Mouse (Mus musculus) thymus, adult 2 months (tissue): ENCODE data around the gene Cdh4. TPM values are rescaled to one million over a fixed set of nuclear protein-coding genes. Genes with fewer than 3 reads are reported as not detected.

Source experiments
- DNase-seq: peaks from one replicate; pipeline ENCODE4 v3.0.0; 2021
- H3K27ac ChIP-seq: fragments of 200-500 bp; 2 replicates; pipeline ENCODE4 v1.5.1; 2012; ENCODE audit warnings: low read length, control low read depth; ENCODE audit not compliant: control insufficient read depth, insufficient read depth
- H3K27me3 ChIP-seq: fragments of 200-500 bp; 2 replicates; pipeline ENCODE4 v1.6.1; 2012; ENCODE audit warnings: mild to moderate bottlenecking, low read length, moderate library complexity, mixed read lengths; ENCODE audit not compliant: control insufficient read depth, insufficient read depth
- H3K36me3 ChIP-seq: fragments of 200-500 bp; 2 replicates; pipeline ENCODE4 v1.6.1; 2012; ENCODE audit warnings: mild to moderate bottlenecking, low read length, moderate library complexity; ENCODE audit not compliant: control insufficient read depth, insufficient read depth
- H3K4me1 ChIP-seq: fragments of 200-500 bp; replicated peaks from 2 replicates; pipeline ENCODE4 v1.6.1; 2012; ENCODE audit warnings: low read length; ENCODE audit not compliant: control insufficient read depth, insufficient read depth
- H3K4me3 ChIP-seq: fragments of 200-500 bp; 2 replicates; pipeline ENCODE4 v1.5.1; 2012; ENCODE audit warnings: mild to moderate bottlenecking, low read length, control low read depth, moderate library complexity; ENCODE audit not compliant: control insufficient read depth, insufficient read depth
- CTCF ChIP-seq: fragments of 200-500 bp; IDR thresholded peaks from 2 replicates; pipeline ENCODE4 v1.5.1; 2012; ENCODE audit warnings: mild to moderate bottlenecking, control low read depth, low read length, moderate library complexity, borderline replicate concordance; ENCODE audit not compliant: control insufficient read depth, poor library complexity, insufficient read depth; ENCODE audit errors: extremely low read depth
- POLR2A ChIP-seq: fragments of 200-500 bp; IDR thresholded peaks from 2 replicates; pipeline ENCODE4 v1.6.1; 2012; ENCODE audit warnings: mild to moderate bottlenecking, low read length, control low read depth, moderate library complexity; ENCODE audit not compliant: control insufficient read depth, poor library complexity, insufficient read depth; ENCODE audit errors: extremely low read depth
- WGBS: fragments of 180-500 bp; shearing (Covaris S2); methylation state at CpG from one replicate; pipeline ENCODE4 v1.1.7; 2018; 5-methylcytosine and 5-hydroxymethylcytosine counted together
- polyA plus RNA-seq: library from polyadenylated mRNA; depleted of rRNA; stranded (reverse); fragments of >200 nt; gene quantifications from 2 replicates; pipeline ENCODE4 v1.2.3, GENCODE M21; 2012

Cdh4 gene
- polyA plus RNA-seq, 1 experiment = 9.7 TPM

- 80% methylated on average over 5 of the region's 5 CpGs for WGBS
- Histone ChIP-seq H3K4me3 (no peak overlapping the region), H3K27me3 (no peaks in the 10 kb centered on the region), H3K4me1 (no peaks in the 10 kb centered on the region), H3K27ac (no peak overlapping the region), H3K36me3 (no peaks in the 10 kb centered on the region)
- TF ChIP-seq POLR2A = no peak
- TF ChIP-seq CTCF = no peak
- DNase-seq = no peak
These were observed 422.9 kb downstream of the Cdh4 start for GRCm38 (mm10) chr2:179865097-179865496.

- no peak for DNase-seq
- no peak overlapping the region for H3K27ac ChIP-seq
- no peaks in the 10 kb centered on the region for H3K27me3 ChIP-seq
- H3K4me1 ChIP-seq = no peaks in the 10 kb centered on the region
- TF ChIP-seq CTCF = no peak
- no peak for TF ChIP-seq POLR2A
- 72% methylated on average over 3 of the region's 3 CpGs for WGBS
- H3K4me3 ChIP-seq = no peak overlapping the region
- H3K36me3 ChIP-seq = no peaks in the 10 kb centered on the region
These were observed 425.4 kb downstream of the Cdh4 start for GRCm38 (mm10) chr2:179867669-179868068.

- no peak for TF ChIP-seq CTCF
- no peak for TF ChIP-seq POLR2A
- DNase-seq = no peak
- no peak overlapping the region for H3K4me3 ChIP-seq
- H3K4me1 ChIP-seq = no peaks in the 10 kb centered on the region
- no peaks in the 10 kb centered on the region for H3K36me3 ChIP-seq
- no peaks in the 10 kb centered on the region for H3K27me3 ChIP-seq
- 26% methylated on average over 2 of the region's 2 CpGs for WGBS
- H3K27ac ChIP-seq = no peak overlapping the region
These were observed 427.6 kb downstream of the Cdh4 start for GRCm38 (mm10) chr2:179869871-179870270.

DNA sequence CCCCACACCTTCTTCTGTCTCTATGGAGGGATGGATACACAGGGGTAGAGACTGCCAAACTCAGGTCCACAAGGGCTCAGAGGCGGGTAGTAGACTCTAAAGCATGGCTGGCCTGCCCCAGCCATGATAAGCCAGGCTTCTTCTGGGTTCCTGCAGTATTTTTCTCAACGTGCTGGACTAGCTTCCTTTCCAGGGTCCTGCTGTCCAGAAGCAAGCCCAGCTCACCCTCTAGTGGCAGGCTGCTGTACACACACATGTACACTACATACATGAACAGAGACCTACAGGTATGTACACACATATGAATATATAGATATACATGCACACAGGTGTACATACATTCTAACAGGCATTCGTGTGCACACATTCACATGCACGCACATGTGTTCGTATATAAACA, 430.5 kb downstream of the Cdh4 start:
- Histone ChIP-seq H3K4me1 (no peaks in the 10 kb centered on the region), H3K36me3 (no peaks in the 10 kb centered on the region)

DNA sequence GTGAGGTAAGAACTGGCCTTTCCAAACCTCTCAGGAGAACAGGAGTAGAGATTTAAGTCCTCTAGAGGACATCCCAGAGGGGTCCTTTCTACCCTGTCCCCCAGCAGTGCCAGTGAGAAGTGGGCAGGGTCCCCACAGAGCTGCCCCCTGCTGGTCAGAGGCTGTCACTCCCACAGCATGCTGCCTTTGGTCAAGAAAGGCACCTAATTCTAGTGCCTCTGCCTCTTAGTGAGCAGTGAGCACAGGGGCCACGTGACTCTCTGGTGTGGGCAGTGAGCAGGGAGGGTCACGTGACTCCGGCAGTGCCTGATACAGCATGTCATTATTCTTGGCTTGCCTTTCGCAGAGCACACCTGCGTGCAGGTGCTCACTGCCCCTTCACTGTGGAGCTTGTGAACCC, 431.1 kb downstream of the Cdh4 start:
- no peaks in the 10 kb centered on the region for H3K27me3 ChIP-seq
- no peaks in the 10 kb centered on the region for H3K36me3 ChIP-seq
- WGBS = 48% methylated on average over 5 of the region's 5 CpGs
- DNase-seq = peak; percentile 29
- no peak overlapping the region for H3K4me3 ChIP-seq
- H3K27ac ChIP-seq = no peak overlapping the region
- no peak for TF ChIP-seq POLR2A
- TF ChIP-seq CTCF = peak; percentile 69; the same call in 1 of the 2 replicates
- H3K4me1 ChIP-seq = no peaks in the 10 kb centered on the region

More for the DNA sequence above, 430.5 kb downstream of the Cdh4 start:
- no peaks in the 10 kb centered on the region for H3K27me3 ChIP-seq
- DNase-seq = no peak
- H3K4me3 ChIP-seq = no peak overlapping the region
- TF ChIP-seq CTCF (no peak), POLR2A (no peak)
- WGBS = 68% methylated on average over 5 of the region's 5 CpGs
- H3K27ac ChIP-seq = no peak overlapping the region

DNA sequence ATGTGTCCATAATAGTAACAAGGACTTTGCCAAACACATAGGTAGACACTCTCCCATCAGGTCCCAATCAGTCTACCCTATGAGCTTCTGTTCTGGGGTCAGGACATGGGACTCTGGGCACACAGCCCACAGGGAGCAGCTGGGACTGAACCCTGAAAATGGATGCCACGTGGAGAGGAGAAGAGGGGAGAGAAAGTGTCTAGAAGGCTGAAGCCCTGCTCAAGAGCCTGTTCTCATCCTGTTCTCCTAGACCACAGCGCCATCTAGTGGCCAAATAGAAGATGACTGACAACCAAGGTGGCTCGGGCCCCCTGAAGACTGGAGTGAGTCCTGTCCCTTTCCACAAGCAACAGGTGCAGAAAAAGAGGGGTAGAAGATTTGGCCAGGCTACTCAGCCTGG, 432.9 kb downstream of the Cdh4 start:
- Histone ChIP-seq H3K27me3 (no peaks in the 10 kb centered on the region), H3K36me3 (no peaks in the 10 kb centered on the region), H3K4me3 (no peak overlapping the region), H3K27ac (no peak overlapping the region), H3K4me1 (no peaks in the 10 kb centered on the region)
- peak; percentile 60; the same call in 1 of the 2 replicates for TF ChIP-seq CTCF
- no peak for TF ChIP-seq POLR2A
- peak; percentile 59 for DNase-seq
- 0% methylated on average over 3 of the region's 3 CpGs for WGBS

DNA sequence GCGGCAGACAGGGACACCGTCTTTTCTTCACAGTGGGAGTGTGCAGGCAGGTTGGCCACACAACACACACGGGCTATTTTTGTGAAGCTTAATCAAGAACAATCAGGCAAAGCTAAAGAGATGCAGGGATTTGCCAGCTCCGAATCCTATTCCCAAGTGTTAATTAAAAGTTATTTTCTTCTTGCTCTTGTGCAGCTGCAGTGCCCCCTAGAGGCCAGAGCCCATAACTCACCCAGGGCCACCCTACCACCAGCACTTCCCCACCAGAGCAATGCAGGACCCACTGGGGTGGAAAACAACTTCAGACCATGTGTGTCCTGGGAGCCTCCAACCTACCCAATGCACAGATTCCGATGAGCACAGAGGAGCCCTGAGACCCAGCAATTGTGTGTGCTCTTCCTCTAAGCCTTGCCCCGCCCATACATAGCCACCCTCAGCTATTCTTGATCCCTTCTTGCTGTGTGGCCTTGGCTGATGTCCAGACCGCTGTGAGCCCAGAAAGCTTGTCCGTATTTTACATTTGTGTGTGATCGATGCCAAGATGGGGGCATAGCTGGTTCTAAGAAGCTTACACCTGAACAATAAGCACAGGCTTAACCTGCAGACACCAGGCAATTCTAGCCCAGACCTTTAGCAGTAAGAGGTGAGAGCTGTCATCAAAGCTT, 435.5 kb downstream of the Cdh4 start:
- Histone ChIP-seq H3K27me3 (no peaks in the 10 kb centered on the region), H3K36me3 (no peaks in the 10 kb centered on the region), H3K4me3 (no peak overlapping the region), H3K4me1 (no peaks in the 10 kb centered on the region), H3K27ac (no peak overlapping the region)
- 74% methylated on average over 9 of the region's 9 CpGs for WGBS
- TF ChIP-seq POLR2A (no peak), CTCF (peak; percentile 66; the same call in 1 of the 2 replicates)
- peak; percentile 48 for DNase-seq
